Mouse (Mus musculus): ENCODE measurements at regions not wholly inside any gene's neighbourhood (a gene's known extent, or its start where the extent isn't known, plus 50 kb on each side); places are given as distances from the start of the nearest gene placed in this dataset.
A peak's percentile ranks its signal among the peaks of the same experiment; 100 is the strongest.

DNA sequence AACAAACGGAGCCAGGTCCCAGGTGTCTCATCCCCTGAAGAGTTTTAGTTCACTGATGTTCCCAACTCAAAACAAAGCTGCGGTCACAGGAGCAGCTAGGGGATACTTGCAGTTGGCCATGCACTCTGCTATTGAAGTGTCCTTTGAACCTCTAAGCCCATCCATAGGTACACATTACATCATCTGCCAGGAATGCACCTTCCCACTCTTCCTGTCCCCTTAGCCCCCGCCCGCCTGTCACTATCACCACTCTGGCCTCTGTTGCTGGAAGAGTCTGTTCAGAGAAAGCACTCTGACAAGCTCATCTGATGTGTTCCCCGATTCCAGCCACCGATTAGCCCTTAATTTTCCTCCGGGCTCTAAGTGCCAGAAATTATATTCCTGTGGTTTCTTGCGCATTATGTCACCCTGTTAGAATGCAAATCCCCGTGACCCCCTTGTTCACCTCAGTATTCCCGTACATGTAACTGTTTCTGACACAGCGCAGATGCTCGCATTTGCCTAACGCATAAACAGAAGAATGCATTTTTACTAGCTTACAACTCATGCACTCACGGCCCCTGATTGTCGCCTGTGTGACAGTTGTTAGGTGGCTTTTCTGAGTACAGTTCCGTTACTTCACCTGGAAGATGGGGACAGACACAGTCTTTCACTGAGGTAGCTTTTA is 93.8 kb downstream of the Gm11011 start:
- no peak overlapping the region for H3K27ac ChIP-seq
- no peak for ATAC-seq (ENCODE audit: low FRiP score)
- no peak overlapping the region for H3K4me3 ChIP-seq
- H3K9ac ChIP-seq, result no peak overlapping the region
- no peaks in the 10 kb centered on the region for H3K36me3 ChIP-seq
- H3K4me2 ChIP-seq, result no peak overlapping the region
- WGBS, result 74% methylated on average over 16 of the region's 16 CpGs
- no peaks in the 10 kb centered on the region for H3K9me3 ChIP-seq
- H3K27me3 ChIP-seq, result no peaks in the 10 kb centered on the region
- peaks cover 8% of the 10 kb centered on the region for H3K4me1 ChIP-seq (replicated peaks)

DNA sequence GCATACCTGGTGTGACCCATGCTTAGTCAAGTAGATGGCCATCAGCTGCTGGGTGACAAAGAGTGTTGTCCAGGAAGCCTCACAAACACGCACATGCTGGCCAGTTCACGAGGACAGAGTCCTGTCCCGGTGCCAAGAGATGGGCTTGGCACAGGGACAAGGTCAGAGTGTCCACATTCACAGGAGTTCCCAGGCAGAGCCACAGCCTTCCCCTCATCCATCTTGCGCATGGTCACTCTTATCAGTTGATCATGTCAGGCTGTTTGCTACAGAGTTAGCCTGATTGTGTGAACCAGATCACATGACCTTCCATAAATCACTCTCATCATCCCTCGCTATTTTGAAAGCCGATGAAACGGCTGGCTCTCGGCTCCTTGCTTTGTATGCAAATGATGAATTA is 103.6 kb downstream of the Gm11011 start:
- Histone ChIP-seq H3K9ac (no peak overlapping the region), H3K36me3 (no peaks in the 10 kb centered on the region), H3K4me2 (no peak overlapping the region), H3K4me3 (no peak overlapping the region), H3K27ac (peak overlapping the region; percentile 62; the same call in 1 of the 2 replicates), H3K4me1 (replicated peaks) (peaks cover 14% of the 10 kb centered on the region), H3K27me3 (no peaks in the 10 kb centered on the region), H3K9me3 (no peaks in the 10 kb centered on the region)
- ATAC-seq (ENCODE audit: low FRiP score), result no peak
- WGBS, result 63% methylated on average over 8 of the region's 8 CpGs

DNA sequence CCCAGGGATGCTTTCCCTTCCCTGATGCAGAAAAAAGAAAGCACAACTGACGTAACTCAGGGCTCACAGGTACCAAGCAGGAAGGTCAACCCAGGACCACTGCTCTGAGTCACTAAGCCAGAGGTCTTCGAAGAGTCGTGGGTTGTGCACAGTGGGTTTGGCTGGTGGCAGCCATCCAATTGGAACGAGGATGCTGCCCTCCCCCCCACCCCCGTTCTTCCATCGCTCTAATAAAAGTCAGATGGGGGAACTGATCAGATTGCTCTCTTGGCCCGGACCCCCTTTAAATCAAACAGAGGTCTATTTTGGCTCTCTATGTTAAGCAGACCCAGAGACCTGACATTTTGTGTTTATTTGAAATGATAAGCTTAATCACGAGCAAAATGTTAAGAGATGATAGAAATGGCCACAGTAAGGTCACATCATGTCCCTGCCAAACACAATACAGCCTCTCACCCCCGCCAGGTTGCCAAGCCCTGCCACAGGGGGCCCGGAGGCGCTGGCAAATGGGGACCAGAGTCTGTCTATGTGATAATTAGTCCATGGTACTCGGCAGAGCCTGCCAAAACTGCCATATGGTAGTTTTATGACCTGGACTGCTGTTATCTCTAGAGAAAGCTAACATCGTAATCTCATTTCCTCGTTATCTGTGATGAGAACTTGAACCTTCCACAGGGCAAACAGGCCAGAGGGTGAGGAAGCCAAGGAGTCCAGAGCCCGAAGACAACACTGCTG is 105.6 kb downstream of the Gm11011 start:
- no peak overlapping the region for H3K27ac ChIP-seq
- H3K4me1 ChIP-seq (replicated peaks), result peaks cover 14% of the 10 kb centered on the region
- H3K4me3 ChIP-seq, result no peak overlapping the region
- H3K27me3 ChIP-seq, result no peaks in the 10 kb centered on the region
- WGBS, result 68% methylated on average over 15 of the region's 15 CpGs
- no peak for ATAC-seq (ENCODE audit: low FRiP score)
- H3K4me2 ChIP-seq, result no peak overlapping the region
- no peak overlapping the region for H3K9ac ChIP-seq
- H3K9me3 ChIP-seq, result no peaks in the 10 kb centered on the region
- H3K36me3 ChIP-seq, result no peaks in the 10 kb centered on the region

DNA sequence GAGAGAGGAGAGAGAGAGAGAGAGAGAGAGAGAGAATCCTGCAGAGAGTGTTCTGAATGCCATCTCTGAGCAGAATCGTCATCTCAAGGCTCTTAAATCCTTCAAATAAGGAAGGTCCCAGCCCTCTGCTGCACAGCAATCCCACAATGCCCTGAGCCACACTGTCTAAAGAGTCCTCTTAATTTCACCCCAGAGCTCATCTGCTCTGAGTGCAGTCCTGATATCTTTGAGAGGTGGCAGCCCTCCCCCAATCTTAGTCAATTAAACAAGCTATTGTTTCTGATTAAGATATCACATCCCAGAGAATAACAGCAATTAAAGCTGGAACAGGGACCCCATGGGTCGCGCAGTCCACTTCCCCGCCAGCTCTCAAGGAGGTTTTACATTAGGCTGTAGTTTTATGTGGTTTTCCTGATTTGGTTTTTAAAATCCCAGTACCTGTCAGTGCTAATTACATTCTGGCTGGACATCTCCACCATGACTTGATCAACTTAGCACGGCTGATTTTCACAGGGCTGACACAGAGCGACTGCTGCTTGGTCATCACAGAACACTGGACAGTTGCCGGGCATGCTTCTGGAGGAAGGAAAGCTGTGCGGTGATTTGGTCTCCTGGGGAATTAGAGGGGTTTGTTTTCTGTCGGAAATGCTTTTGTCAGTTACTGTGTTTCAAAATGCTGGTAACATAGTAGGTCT is 113.0 kb downstream of the Gm11011 start:
- WGBS, result 21% methylated on average over 9 of the region's 9 CpGs
- Histone ChIP-seq H3K9me3 (no peaks in the 10 kb centered on the region), H3K27me3 (no peaks in the 10 kb centered on the region), H3K9ac (no peak overlapping the region), H3K4me2 (no peak overlapping the region), H3K36me3 (no peaks in the 10 kb centered on the region), H3K4me3 (no peak overlapping the region), H3K4me1 (replicated peaks) (peaks cover 18% of the 10 kb centered on the region), H3K27ac (0 out of 2 replicates have a peak overlapping the region, but pooled peaks have one; percentile 1)
- ATAC-seq (ENCODE audit: low FRiP score), result no peak

DNA sequence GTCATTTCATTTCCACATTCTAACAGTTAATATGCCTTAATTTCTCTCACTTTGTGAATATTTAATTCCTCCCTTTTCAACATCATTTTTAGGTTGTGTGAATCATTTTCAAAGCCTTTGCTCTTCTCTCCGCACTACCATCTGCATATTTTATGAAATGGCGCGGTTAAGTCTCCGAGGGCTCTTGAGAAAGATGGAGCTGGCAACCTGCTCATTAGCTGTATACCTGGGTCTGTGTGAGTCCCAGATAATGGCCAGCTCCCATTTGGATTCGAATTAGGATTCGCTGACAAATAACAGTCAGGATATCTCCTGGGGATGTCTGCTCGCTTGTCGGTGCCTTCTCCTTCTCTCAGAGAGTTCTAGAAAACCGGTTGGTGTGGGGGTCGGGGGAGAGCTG is 118.0 kb downstream of the Gm11011 start:
- no peaks in the 10 kb centered on the region for H3K36me3 ChIP-seq
- H3K4me1 ChIP-seq (replicated peaks), result peaks cover 27% of the 10 kb centered on the region
- peak overlapping the region; percentile 56 for H3K27ac ChIP-seq
- no peaks in the 10 kb centered on the region for H3K27me3 ChIP-seq
- H3K9ac ChIP-seq, result no peak overlapping the region
- H3K4me3 ChIP-seq, result no peak overlapping the region
- no peaks in the 10 kb centered on the region for H3K9me3 ChIP-seq
- 73% methylated on average over 10 of the region's 10 CpGs for WGBS
- H3K4me2 ChIP-seq, result no peak overlapping the region
- no peak for ATAC-seq (ENCODE audit: low FRiP score)

DNA sequence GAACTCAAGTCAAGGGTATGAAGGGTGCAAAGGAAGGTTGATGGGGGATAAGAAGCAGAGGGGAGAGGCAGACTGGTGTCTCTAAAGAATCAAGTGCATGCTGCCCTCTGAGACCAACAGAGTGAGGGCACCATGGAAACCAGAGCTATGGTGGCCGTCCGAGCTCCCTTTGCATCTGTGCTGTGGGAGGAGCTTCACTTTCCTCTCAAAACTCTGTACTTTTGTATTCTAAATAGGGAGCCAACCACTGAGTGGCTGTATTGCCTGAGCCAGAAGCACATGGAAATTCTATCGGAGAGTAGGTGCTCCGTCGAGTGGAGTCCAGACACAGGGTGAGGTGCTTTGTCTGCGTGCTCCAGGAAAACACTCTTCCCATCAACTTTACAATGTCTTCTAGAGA is 119.9 kb downstream of the Gm11011 start:
- 69% methylated on average over 6 of the region's 6 CpGs for WGBS
- H3K4me2 ChIP-seq, result no peak overlapping the region

DNA sequence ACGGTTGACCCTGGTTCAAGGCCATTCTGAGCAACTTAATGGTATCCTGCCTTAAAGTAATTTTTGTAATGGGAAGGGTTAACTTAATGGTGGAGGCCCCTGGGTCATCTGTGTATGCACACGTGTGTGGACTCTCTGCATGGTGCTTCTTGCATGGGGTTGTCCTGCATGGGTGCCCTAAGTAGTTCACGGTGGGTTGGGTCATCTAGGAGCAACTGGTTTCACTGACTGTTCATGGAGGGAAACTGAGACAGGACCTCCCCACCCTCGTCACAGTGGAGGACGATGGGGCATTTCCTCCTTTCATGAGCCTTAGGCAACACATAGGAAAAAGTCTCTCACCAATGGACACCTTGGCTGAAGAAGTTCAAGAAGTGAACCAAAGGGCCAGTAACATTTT is 123.4 kb downstream of the Gm11011 start:
- WGBS, result 90% methylated on average over 5 of the region's 5 CpGs
- Histone ChIP-seq H3K4me1 (replicated peaks) (peaks cover 25% of the 10 kb centered on the region), H3K4me2 (no peak overlapping the region), H3K4me3 (no peak overlapping the region), H3K9ac (no peak overlapping the region), H3K27ac (no peak overlapping the region), H3K27me3 (no peaks in the 10 kb centered on the region), H3K9me3 (0 out of 2 replicates have a peak, but pooled peaks cover 2% of the 10 kb centered on the region), H3K36me3 (no peaks in the 10 kb centered on the region)
- no peak for ATAC-seq (ENCODE audit: low FRiP score)

More for the DNA sequence above, 119.9 kb downstream of the Gm11011 start:
- Histone ChIP-seq H3K9me3 (no peaks in the 10 kb centered on the region), H3K4me1 (replicated peaks) (peaks cover 21% of the 10 kb centered on the region), H3K27me3 (no peaks in the 10 kb centered on the region), H3K36me3 (no peaks in the 10 kb centered on the region), H3K4me3 (no peak overlapping the region), H3K9ac (no peak overlapping the region), H3K27ac (peak overlapping the region; percentile 31; the same call in 1 of the 2 replicates)
- ATAC-seq (ENCODE audit: low FRiP score), result no peak

DNA sequence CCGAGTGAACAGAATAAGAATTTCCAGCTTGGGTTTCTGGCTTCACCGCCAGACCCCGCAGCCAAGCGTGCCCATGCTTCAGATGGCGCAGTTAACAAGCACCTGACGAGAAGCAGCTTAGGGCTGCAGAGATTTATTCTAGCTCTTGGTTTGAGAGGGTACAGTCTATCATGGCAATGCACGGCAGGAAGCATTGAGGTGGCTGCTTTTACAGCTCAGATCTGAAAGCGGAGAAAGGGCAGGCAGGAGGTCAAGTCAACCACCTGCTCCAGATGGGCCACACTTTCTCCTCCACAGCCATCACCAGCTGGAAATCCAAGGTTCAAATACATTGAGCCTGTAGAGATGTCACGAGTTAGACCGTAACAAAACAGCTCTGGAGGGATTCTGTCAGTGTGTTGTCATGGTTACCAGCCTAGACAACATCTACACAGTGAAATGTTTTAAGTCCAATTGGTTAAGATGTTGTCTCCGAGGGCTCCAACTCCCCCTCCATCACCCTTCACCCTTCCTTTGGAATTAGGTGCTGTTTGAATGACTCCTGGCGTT is 126.0 kb downstream of the Gm11011 start:
- no peak overlapping the region for H3K9ac ChIP-seq
- H3K4me3 ChIP-seq, result no peak overlapping the region
- 0 out of 2 replicates have a peak, but pooled peaks cover 2% of the 10 kb centered on the region for H3K9me3 ChIP-seq
- H3K27me3 ChIP-seq, result no peaks in the 10 kb centered on the region
- peak overlapping the region; percentile 37 for H3K27ac ChIP-seq
- peaks cover 15% of the 10 kb centered on the region for H3K4me1 ChIP-seq (replicated peaks)
- 59% methylated on average over 12 of the region's 12 CpGs for WGBS
- no peak overlapping the region for H3K4me2 ChIP-seq
- ATAC-seq (ENCODE audit: low FRiP score), result no peak
- no peaks in the 10 kb centered on the region for H3K36me3 ChIP-seq

DNA sequence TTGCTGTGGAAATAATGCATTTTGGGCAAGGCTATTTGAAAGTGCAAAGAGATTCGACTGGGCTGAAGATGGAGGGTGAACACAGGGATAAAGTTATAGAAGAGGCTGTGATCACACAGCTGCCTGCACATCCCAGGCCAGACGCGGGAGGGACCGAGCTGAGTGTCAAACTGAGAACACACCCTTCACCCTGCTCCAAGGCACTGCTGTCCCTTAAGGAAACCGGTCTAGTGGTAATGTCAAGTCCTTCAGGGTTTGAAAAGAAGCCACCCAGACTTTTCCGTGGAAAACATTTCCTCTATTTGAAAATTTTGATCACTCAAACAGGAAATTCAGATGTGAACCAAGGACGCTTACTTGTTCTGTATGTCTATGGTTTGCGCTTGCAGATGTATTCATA is 134.6 kb downstream of the Gm11011 start:
- no peaks in the 10 kb centered on the region; the same call in 1 of the 2 replicates for H3K4me1 ChIP-seq (replicated peaks)
- no peaks in the 10 kb centered on the region for H3K36me3 ChIP-seq
- H3K9me3 ChIP-seq, result no peaks in the 10 kb centered on the region
- H3K9ac ChIP-seq, result no peak overlapping the region
- H3K27ac ChIP-seq, result no peak overlapping the region
- no peaks in the 10 kb centered on the region for H3K27me3 ChIP-seq
- WGBS, result 94% methylated on average over 8 of the region's 8 CpGs
- no peak overlapping the region for H3K4me2 ChIP-seq
- H3K4me3 ChIP-seq, result no peak overlapping the region
- no peak for ATAC-seq (ENCODE audit: low FRiP score)

DNA sequence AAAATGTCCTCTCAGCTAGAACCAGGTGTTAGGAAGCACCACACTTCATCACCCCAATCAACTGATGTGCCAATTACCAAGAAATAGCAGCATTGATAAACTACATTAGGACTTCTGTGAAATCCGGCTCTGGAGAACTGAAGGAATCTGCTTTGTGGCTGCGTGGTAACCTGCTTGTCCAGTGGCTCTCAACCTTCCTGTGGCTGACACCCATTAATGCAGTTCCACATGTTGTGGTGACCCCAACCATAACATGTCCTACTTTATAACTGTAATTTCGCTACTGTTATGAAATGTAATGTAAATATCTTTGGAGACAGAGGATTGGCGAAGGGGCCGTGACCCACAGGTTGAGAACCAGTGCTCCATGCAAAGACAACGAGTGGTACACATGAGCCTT is 136.7 kb downstream of the Gm11011 start:
- Histone ChIP-seq H3K4me2 (no peak overlapping the region), H3K4me3 (no peak overlapping the region), H3K9me3 (no peaks in the 10 kb centered on the region), H3K4me1 (replicated peaks) (peaks cover 4% of the 10 kb centered on the region), H3K27ac (no peak overlapping the region), H3K27me3 (no peaks in the 10 kb centered on the region), H3K36me3 (no peaks in the 10 kb centered on the region), H3K9ac (no peak overlapping the region)
- 93% methylated on average over 6 of the region's 6 CpGs for WGBS
- no peak for ATAC-seq (ENCODE audit: low FRiP score)

DNA sequence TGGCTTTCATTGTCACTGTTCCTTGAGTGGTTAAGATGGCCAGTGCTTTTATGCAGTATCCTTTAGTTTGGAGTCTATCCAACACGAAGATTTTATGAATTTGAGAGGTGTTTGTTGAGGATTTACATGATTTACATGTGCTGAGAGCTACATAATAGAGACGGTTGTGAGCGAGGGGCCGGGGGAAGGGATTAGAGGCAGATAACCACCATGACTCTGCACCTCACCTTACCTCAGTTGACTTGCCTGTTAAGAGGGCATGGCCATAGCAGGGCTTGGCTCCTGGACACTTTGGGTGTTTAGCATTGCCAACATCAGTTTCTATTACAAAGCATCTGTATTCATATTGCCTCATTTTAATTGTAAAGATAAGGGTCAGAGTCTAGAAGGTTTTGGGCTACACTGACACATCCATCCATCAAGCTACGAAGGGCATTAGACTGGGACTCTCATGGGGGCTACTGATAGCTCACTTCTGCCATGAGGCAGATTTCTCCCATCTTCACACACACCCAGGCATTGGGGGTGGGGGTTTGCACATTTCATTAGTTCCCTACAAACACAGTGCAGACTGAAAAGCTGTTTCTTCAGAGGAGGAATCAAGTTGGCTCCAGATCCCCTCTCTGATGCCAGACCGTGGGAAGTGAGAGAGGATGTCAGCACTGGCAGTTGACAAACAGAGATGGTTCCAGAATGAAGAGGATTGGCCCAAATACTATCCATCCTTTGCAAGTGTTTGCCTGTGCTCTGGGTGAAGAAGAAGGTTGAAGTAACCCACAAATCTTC is 139.9 kb downstream of the Gm11011 start:
- no peaks in the 10 kb centered on the region for H3K9me3 ChIP-seq
- H3K36me3 ChIP-seq, result no peaks in the 10 kb centered on the region
- H3K27me3 ChIP-seq, result no peaks in the 10 kb centered on the region
- no peak overlapping the region for H3K4me2 ChIP-seq
- no peak overlapping the region for H3K4me3 ChIP-seq
- peaks cover 19% of the 10 kb centered on the region for H3K4me1 ChIP-seq (replicated peaks)
- H3K27ac ChIP-seq, result no peak overlapping the region
- no peak for ATAC-seq (ENCODE audit: low FRiP score)
- WGBS, result 78% methylated on average over 6 of the region's 6 CpGs
- no peak overlapping the region for H3K9ac ChIP-seq

DNA sequence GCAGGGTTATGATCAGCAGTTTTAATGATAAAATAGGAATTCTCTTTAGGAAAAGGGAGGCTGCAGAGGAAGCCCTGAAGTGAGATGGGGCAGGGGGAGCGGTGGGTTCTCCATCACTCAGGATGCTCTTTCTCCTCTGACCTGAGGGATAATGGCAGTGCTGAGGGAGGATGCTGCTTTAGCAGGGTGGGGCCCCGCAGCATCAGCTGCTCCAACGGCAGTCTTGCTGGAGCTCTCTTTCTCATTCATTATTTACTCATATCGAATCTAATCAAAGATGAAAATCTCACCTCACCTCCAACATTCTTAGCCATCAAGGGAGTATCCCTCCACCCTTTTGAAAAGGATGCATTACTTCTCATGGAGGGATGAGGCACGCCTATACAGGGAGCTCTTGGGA is 141.7 kb downstream of the Gm11011 start:
- 69% methylated on average over 5 of the region's 5 CpGs for WGBS
- H3K36me3 ChIP-seq, result no peaks in the 10 kb centered on the region
- H3K4me2 ChIP-seq, result peak overlapping the region; percentile 30
- H3K4me3 ChIP-seq, result no peak overlapping the region
- peak overlapping the region; percentile 44; the same call in 1 of the 2 replicates for H3K9ac ChIP-seq
- H3K27me3 ChIP-seq, result no peaks in the 10 kb centered on the region
- no peaks in the 10 kb centered on the region for H3K9me3 ChIP-seq
- peak overlapping the region; percentile 74 for H3K27ac ChIP-seq
- H3K4me1 ChIP-seq (replicated peaks), result peaks cover 19% of the 10 kb centered on the region
- no peak for ATAC-seq (ENCODE audit: low FRiP score)
